Mouse (Mus musculus) CH12F3 (cell line): ENCODE data around the gene Abi3.

Experiments used
- in situ Hi-C: fragments of 300-500 bp; cut with MboI; formaldehyde crosslinking; loops from 2 replicates; pipeline ENCODE4 v1.14.3; 2020; ENCODE audit warnings: low sequenced_read_pairs

Gene Abi3

GRCm38 (mm10) chr11:95838999-95839868 lies 3.0 kb downstream of the Abi3 start:
- in situ Hi-C loops = no loop called here

- in situ Hi-C loops = no loop called here
Measured at GRCm38 (mm10) chr11:95838598-95838997, 3.7 kb downstream of the Abi3 start.

GRCm38 (mm10) chr11:95837059-95837458 lies 5.2 kb downstream of the Abi3 start, which contains the start of gene Gngt2:
Gene Gngt2, plus strand, starts transcription at chr11:95837216.
- in situ Hi-C loops = no loop called here

- in situ Hi-C loops = no loop called here
Measured at GRCm38 (mm10) chr11:95836433-95836832, 5.8 kb downstream of the Abi3 start.

- in situ Hi-C loops = no loop called here
Measured at GRCm38 (mm10) chr11:95835832-95836231, 6.4 kb downstream of the Abi3 start.

GRCm38 (mm10) chr11:95834742-95835710 lies 7.2 kb downstream of the Abi3 start:
- in situ Hi-C loops = no loop called here

- in situ Hi-C loops = no loop called here
Measured at GRCm38 (mm10) chr11:95834143-95834667, 8.1 kb downstream of the Abi3 start.

GRCm38 (mm10) chr11:95833631-95834142 lies 8.6 kb downstream of the Abi3 start:
- in situ Hi-C loops = no loop called here

GRCm38 (mm10) chr11:95833006-95833570 lies 9.2 kb downstream of the Abi3 start:
- in situ Hi-C loops = no loop called here

GRCm38 (mm10) chr11:95832129-95833005 lies 9.9 kb downstream of the Abi3 start:
- in situ Hi-C loops = no loop called here

- in situ Hi-C loops = no loop called here
Measured at GRCm38 (mm10) chr11:95831641-95832040, 10.6 kb downstream of the Abi3 start.

- in situ Hi-C loops = no loop called here
Measured at GRCm38 (mm10) chr11:95831276-95831619, 11.0 kb downstream of the Abi3 start.

GRCm38 (mm10) chr11:95830411-95831275 lies 11.6 kb downstream of the Abi3 start:
- in situ Hi-C loops = no loop called here

- in situ Hi-C loops = loop anchor here (5.0 kb wide), 1 partner anchor 33 kb away; no protein-coding TSS in a partner anchor
Measured at GRCm38 (mm10) chr11:95829526-95830050, 12.7 kb downstream of the Abi3 start.

GRCm38 (mm10) chr11:95828181-95828964 lies 13.9 kb downstream of the Abi3 start:
- in situ Hi-C loops = loop anchor here (5.0 kb wide), 1 partner anchor 34 kb away; no protein-coding TSS in a partner anchor

GRCm38 (mm10) chr11:95827464-95828085 lies 14.7 kb downstream of the Abi3 start:
- in situ Hi-C loops = loop anchor here (5.0 kb wide), 1 partner anchor 35 kb away; no protein-coding TSS in a partner anchor

GRCm38 (mm10) chr11:95827168-95827447 lies 15.2 kb downstream of the Abi3 start:
- in situ Hi-C loops = loop anchor here (5.0 kb wide), 1 partner anchor 35 kb away; no protein-coding TSS in a partner anchor
